Mouse (Mus musculus) frontal cortex, postnatal 14 days (tissue): ENCODE measurements around the gene Prss22.

ENCODE experiments used
- DNase-seq, 2 experiments: peaks; one replicate each; pipeline ENCODE4 v3.0.0; 2022; ENCODE audit warnings: low spot score in 2 of 2

Prss22 gene

DNA sequence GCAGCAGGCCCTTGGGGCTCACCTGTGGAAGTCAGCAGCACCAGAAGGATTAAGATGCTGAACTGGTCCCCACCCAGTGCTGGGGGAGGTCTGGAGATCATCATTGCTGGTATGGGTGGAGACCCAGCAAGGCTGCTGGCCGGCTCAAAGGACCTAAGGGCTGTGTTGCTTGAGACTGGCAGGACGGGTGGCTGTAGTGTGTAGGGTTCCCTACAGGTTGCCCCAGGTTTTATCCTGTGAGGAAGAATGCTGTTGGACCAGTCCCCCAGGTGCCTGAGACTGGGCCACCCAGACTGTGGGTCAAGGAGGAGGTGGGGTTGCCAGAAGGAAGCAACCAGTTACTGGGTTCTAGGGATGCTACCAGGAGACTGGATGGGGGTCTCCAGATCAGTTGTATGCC, at the start of gene Prss22:
Gene Prss22 (minus strand): TSS at position 200 of the 400 bp plus-strand sequence.
- no peak for DNase-seq

DNA sequence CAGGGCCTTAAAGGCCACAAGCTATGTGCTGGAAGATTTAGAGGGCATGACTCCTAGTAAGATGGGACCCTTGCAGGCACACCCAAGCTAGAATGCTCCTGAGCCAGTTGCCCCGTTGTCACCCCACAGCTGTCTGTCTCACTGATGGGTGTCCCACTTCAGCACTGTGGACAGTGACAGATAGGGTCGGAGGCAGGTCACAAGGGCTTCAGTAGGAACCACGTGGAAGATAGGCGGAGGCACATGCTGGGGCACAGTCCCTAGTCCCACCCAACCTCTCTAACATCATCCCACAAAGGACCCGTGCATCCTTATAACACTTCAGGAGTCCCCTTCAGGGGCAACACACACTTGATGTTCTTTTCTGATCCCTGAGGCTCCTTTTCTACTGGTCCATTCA, 48.1 kb upstream of the Prss22 start:
- DNase-seq, result no peak

DNA sequence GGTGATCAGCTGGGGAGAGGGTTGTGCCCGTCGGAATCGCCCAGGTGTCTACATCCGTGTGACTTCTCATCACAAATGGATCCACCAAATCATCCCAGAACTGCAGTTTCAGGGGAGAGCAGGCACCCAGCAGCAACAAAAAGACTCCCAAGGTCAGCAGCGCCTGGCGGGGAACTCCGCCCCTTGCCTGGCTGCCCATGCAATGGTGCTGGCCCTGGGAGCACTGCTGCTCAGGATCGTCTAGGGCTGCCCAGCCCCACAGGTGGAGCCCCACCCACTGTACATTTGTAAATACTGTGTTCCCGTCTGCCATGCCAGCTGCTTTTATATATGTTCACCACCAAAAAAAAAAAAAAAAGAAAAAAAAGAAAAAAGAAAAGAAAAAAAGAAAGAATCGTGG, 47.7 kb upstream of the Prss22 start:
- no peak for DNase-seq

DNA sequence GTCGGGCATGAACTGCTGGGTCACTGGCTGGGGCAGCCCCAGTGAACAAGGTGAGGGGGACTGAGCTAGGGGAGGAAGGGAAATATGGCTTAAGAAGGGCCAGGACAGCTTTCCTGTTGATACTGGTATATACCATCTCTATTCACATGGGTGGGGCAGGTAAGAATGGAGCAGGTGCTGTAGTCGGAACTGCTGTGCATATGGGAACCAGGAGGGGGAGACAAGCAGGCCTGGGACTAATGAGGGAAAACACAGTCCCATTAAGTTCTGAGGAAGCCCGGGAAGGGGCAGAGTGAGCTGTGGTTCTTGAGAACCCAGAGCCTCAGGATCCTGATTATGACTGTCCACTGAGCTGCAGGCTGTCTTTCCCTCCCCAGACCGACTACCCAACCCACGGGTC, 46.6 kb upstream of the Prss22 start:
- no peak for DNase-seq

DNA sequence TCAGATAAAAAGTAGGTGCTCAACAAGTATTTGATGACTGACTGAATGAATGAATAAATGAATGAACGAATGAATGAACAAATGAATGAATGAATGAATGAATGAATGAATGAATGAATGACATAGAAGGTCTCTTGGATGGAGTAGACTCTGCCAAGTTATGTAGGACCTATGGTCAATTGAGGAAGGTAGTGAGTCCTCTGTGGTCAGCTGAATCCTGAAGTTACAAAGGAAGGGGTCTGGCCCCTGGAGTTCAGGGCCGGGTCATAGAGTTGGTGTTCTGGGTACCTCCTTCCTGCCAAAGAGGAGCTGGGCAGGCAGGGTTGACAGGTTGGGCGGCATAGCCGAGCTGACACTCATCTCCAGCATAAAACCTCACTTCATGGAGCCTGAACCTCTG, 39.9 kb upstream of the Prss22 start, which contains the start of gene Prss27:
Gene Prss27 (plus strand): TSS at position 301 of the 400 bp plus-strand sequence.
- no peak for DNase-seq

DNA sequence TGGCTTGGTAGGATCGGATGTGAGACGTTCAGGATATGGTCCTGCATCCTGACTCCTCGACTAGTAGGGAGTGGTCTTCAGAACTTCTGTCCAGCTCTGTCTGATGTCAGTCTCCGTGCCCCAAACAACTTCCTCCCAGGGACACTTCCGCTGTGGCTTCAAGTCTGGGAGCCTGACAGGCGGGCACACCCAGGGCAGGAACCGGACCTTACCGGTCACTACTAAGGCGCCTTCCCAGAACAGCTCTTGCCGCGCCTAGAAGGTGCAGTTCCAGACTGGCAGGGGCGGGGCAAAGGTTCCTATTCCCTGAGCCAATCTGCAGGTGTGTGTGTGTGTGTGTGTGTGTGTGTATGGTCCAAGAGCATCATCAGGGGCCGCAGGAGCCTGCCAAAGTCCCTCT, 39.5 kb upstream of the Prss22 start:
- no peak for DNase-seq

DNA sequence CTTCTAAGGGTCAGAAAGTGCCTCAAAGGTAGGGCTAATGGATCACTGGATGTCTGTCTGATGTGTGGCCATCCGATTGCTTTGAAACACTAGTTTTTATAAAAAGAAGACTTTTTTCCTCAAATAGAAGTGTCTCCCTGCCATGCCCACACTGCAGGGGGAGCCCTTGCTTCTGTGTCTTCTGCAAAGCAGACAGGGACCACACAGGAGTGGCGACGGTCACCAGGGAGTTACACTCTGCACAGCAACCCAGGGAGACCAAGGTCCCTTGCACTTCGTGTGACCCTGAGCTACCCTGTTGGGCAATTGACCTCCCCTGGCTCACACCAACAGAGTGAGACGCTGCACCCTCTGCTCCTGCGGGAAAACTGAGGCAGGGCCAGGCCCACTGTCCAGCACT, 39.1 kb upstream of the Prss22 start:
- no peak for DNase-seq

DNA sequence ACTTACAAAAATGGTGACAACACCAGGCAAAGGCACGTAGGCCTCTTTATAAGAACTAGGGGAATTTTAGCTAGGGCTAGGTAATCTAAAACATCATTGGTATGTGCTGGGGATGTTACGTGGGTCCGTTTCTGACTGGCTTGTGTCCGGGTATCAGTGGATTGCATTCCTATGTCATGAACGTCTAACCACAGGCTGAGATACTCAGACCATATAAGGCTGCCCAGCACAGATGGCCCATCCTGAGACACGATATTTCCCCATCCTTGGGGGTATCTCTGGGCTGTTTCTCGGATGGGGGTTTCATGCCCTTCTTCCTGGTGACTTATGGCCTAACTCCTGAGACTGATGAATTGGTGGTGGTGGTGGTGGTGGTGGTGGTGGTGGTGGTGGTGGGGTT, 37.2 kb upstream of the Prss22 start:
- DNase-seq, result no peak

DNA sequence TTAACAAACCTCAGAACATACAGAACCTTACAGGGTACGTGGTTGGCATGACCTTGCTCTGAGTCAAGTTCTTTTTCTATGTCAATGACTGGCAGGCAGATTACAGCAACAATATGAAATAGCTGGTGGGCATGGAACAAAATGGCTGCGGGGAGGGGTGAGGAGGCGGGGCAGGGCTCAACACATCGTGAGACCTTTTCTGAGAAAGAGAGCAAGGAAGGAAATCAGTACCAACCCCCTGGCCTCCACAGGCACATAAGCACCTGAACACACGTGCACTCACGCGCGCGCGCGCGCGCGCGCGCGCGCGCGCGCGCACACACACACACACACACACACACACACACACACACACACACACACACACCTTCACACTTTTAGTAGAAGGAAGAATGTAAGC, 32.7 kb upstream of the Prss22 start:
- DNase-seq, result no peak

DNA sequence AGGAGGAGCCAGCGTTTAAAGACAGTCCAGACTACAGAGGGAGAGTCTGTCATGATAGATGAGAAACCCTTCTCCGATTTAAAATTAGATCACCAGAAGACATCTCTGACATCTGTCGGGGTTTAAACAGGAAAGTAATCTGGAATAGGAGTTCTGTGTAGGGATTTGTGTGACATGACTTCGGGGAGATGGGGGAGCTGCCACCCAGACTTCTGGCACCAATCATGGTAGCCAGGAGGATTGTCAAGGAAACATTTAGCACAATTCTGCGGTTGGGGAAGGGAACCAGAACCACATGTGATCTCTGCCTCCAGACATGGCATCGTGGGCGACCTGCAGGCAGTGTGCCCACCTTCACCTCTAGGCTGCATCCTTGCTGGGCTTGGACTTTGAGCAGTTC, 31.6 kb upstream of the Prss22 start:
- DNase-seq, result no peak

DNA sequence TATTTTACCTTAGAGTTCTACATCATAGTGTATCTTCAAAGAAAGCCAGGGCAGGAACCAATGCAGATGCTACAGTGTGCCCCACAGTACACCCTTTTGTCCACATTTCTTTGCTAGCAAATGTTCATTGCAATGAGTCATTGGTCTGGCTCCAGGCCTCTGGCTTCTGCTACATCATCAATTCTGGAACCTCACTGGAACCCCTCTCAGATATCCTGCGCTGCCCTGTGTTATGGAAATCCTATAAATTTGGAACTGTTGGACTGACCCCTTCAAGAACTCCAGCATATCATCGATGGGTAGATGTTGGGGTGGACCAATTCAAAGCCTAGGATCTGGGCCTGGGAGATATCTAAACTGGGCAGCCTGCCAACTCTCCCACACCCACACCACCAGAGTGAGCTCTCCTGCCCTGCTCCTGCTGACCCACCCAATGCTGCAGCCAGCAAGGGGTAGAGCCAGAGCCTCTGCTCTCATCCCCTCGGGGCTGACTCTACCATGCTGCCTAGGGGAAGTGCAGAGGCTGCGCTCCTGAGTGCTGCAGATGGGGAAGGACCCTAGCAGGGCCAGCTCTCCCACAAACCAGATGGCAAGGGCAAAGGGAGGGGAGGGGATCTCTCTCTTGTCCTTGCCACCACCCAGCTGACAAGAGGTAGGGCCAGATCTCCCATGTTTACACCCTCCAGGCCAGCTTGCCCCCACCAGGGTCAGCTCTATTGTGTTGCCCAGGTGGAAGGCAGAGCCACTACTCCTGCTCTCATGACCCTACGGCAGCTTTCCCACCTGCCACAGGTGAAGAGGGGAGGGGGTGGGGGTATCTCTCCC, 23.7 kb upstream of the Prss22 start:
- DNase-seq, result no peak

DNA sequence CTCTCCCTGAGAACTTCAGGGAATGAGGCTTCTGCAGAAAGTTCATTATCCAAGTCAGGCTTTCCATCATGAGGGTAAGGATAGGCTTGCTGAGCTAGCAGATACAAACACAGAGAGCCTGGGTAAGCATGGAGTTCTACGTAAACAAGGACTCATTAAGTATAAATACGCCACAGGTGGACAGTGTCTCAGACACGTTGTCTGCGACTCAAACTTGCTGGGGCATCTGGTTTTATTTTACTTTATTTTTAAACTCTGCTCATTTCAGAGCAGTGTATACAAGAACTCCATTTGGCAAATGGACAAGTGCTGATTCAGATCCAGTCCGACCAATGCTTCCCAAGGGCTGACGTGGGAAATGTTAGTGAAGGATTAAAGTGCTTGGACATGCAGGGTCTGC, 22.8 kb upstream of the Prss22 start:
- DNase-seq, result no peak

DNA sequence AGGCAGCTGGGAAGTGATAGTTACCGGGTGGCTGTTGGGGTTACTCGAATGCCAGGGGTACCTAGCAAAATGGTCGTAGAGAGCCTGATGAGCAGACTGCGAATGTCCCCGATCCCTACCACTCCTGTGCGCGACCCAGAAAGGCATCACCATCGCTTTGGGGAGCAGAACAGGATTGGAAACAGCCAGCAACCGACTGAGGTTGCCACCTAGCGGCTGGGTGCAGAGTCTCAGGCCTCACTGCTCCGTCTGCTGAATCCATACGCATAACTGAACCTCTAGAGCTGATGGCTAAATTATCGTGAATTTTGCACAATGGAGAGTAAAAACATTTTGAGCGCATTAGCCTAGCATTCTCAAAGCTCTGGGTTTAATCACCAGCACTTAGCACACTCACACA, 17.8 kb upstream of the Prss22 start:
- DNase-seq, result no peak

DNA sequence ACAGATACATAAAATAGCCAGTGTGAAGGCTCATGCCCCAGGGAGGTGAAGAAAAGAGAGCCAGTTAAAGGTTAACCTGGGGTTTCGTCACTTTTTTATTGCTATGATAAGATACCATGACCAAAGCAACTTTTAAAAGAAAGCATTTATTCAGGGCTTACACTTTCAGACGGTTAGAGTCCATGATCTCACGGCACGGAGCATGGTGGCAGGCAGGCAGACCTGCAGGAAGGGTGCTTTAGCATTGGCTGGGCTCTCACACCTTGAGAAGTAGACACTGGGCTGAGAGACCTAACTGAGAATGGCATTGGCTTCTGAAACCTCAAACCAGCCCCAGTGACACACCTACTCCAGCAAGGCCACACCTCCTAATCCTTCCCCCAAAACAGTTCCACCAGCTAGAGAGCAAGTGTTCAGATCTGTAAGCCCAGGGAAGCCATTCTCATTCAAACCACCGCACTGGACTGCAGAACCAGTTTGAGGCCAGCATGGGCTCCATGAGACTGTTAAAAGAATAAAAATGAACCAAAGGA, 16.6 kb upstream of the Prss22 start:
- DNase-seq, result no peak

DNA sequence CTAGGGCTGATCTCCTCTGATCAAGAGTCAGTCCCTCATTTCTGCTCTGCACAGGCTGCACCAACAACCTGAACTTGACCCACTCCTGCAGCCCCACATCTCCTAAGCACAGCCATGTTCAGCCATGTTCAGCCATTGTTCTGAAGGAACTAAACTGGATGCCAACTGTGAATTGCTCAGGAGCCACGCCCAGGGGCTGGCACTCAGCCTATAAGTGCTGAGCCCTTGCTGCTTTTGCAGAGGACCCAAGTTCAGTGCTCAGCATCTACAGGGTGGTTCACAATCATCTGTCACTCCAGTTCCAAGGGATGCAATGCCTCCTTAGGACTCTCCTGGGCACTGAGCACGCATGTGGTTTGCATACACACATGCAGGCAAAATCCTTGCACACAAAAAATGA, 15.0 kb upstream of the Prss22 start:
- DNase-seq, result no peak

DNA sequence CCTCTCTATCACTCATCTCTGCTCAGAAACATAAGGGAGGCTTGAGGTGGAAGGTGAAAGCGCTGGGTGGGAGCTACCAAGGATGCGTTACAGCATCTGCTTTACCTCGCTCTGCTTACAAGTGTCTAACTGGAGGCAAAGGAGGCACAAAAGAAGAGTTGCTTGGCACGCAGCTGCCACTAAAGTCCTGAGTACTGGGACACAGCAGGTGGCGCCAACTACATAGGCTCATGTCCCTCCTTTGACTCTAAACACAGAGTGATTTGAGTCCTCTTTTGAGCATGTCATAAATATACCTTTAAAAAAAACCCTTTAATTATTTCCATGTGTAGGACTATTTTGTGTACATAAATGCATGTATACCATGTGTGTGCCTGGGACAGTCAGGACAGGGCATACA, 11.7 kb upstream of the Prss22 start:
- DNase-seq, result no peak

DNA sequence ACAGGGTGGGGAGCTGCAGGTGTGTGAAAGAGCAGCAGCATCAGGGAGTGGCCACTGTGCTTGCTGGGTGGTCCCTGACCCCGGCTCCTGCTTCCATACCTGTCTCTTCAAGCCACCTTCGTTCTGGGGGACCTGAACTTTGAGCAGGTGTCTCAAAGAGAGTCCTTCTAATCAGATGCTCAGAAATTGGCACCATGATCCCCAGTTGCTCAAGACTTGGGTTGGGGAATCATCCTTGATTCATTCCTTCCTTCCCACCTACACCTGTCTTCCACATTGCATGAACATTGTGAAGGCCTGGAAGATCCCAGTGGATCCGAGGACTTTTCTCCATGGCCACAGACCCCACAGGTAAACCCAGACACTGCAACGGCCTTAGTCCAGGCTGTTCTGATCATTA, 10.2 kb upstream of the Prss22 start:
- no peak for DNase-seq

DNA sequence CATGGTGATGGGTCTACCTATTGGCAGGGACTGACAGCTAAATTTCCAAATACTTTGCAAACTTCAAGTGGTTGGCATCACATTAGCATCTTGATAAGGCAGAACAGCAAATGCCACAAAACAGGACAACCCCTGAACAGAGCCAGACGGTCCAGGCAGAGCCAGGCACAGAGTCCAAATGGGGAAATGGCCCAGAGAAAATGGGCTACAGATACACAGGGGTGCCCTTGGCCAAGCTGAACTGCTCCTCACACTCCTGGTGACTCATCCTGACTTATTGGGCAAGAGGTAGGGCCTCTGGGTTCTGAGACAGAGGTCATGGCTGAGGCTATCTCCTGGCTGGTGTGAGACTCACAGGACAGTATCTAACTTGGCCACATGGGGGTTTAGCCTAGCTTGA, 9.5 kb upstream of the Prss22 start:
- DNase-seq, result no peak

DNA sequence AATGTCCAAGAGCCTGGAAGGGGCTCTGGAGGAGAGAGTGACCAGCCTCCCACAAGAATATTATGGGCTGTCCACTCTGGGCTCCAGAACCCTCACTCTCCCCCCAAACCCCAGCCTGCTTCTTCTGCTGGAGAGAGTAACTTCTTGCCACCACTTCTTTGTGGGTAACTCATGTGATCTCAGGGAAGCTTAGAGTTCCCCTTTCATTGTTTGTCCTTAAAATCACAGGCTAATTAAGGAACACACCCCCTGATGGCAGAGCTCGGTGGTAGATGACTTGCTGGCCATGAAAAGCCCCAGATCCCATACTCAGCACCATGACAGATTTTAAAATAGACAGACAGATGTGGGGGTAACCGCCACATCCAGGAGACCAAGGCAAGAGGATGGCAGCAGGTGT, 9.0 kb upstream of the Prss22 start:
- no peak for DNase-seq

DNA sequence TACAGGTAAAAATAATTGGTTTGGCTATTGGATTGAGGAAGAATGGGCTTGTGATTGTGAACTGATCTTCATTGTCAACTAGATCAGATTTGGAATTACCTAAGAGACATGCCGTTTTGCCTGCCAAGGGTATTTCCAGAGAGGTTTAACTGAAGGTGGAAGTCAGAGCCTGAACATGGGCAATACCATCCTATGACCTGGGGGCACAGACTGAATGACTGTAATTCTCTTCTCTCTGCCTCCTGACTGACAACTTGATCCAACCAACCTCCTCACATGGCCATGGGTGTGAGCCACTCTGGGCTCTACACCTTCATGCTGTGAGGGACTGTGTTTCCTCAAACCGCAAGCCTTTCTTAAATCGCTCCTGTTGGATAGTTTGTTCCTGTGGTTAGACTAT, 7.1 kb upstream of the Prss22 start:
- DNase-seq, result no peak

DNA sequence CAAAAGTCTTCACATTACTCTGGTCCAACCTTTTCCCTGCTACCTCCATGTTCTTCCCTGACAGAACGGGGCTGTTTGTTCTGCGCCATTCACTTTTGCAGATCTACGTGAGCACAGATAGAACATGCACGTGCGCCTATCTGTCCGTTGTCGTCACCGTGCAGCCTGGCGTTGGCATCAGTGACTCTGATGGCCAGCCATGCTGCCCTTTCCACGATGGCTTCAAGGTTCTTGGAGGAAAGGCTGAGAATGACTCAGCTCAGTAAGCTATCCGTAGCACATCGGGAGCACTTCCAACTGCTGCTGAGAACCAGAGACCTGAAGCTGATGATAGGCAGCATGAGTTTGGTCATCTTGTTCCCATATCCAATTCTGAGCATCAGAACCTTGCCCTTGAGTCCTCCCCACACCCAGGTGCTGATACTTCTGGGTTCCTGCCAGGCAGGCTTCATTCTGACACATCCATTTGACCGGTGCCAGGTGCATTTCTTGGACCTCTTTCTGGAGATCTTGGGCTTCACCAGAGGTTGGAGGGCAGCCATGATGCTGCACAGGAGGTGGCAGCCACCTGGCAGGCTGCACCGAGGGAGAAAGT, 6.3 kb upstream of the Prss22 start:
- DNase-seq, result no peak

DNA sequence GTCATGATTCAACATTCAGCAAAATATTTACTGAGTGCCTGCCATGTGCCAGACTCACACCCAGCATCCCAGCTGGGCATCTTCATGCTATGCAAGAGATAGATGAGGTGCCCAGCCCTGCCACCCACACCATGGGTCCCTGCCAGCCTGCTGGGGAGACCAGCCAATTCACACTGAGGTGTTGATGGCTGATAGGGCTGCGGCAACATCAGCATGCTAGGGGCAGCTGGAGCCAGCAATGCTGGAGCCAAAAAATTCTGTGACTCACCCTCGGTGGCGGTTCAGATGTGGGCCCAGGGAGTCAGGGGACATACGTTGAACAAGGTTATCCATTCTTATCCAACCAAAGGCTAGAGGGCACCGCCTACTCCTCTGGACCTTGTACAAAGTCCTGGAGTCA, 2.5 kb upstream of the Prss22 start:
- DNase-seq, result peak; percentile 61 to 77

DNA sequence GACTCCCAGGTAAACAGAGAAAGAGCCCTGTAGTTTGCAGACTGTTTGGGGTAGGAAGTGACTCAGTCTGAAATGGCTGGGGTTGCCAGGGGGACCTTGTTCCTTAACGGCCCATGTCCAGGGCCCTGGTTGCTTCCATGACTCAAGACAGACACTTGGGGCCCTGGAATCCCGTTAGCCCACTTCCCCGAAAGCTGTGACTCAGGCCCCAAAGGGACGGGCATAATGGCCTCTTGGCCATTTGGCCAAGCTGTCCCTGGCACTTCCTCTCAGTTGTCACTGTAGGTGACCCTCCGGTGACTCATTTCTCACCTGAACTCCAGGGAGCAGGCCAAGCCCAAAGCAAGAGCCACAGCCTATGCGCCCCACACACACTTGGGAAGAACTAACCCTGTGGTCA, 483 bp upstream of the Prss22 start:
- no peak for DNase-seq
